Mouse (Mus musculus) erythroblast, embryonic 14.5 days (primary cell): ENCODE data around the gene Htr1d.

Experiments
- GATA1 ChIP-seq: IDR thresholded peaks from 2 replicates; pipeline ENCODE4 v1.6.1; 2012; ENCODE audit warnings: low read length, inconsistent platforms, mixed read lengths
- TAL1 ChIP-seq: IDR thresholded peaks from 3 replicates; pipeline ENCODE4 v1.6.1; 2012; ENCODE audit warnings: low read length, inconsistent platforms, mixed read lengths

DNA sequence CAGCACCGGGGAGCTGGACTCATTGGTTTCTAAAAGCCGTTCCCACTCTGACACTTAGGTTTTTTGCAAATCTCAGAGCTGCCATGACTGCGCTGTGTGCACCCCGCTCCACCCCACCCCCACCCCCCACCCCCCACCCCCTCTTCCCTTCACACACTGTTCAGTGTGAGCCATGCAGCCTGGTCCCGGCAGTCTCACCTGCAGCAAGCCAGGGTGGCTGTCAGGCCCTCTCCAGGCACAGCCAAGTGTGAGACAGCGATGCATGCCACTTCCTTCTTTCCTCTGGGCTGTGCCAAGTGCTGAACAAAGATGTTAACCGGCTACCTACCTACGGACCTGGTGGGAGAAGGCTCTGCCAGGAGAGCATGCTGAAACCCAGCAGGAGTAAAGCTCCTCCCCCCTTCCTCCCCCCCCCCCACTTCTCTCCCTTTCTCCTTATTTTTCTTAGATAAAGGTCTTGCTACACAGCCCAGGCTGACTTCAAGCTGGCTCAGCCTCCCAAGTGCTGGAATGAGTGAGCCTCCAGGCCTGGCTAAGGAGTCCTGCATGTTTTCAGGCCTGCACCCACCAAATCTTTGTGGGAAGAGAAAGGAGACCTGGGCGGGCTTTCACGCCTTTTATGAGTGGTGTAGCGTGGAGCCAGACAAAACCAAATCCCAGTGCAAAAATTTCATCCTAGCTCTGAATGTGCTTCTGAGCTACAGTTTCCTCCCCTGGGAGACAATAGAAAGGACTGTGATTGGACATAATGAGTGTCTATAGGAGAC lies 7.5 kb downstream of the Htr1d start:
- TF ChIP-seq GATA1 (no peak), TAL1 (no peak)
